In the genomic region with DNA sequence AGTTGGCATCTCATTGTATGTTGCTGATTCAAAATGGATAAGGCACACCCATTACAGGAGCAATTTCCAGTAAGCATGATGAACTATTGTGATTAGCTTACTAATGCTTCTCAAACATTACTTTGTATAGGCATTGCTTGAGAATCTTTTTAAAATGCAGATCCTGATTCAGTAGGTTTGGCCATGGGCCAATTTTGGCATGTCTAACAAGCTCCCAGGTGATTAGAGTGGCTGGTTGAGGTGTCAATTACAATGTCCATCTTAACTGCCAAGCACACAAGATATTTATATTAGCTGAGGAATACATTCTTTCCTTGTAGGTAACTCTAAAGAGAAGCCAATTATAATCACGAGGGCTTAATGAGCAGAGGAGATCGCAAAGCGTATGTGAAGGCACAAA, we compare ENCODE assay signal across 24 mouse cellular contexts. TPM values are rescaled to one million over a fixed set of nuclear protein-coding genes. Genes with fewer than 3 reads are reported as not detected.
DNase-seq lines count a peak whose midpoint lies in the region; ATAC-seq lines count a peak whose summit lies in the region.
"Had no signal": no experiment of that assay in that cellular context is flagged by ENCODE, and none has a peak within 500 bp of the region (broad histone marks: within the 10 kb centered on the region; RNA-seq: fewer than 3 reads in every experiment).

No protein-coding gene starts in this region.

- H3K9ac ChIP-seq in forebrain, embryonic 14.5 days (ENCODE audit: low read length), result no peak overlapping the region
- no peak overlapping the region for H3K9ac ChIP-seq in forebrain, embryonic 16.5 days (replicated peaks; ENCODE audit: low read depth, low read length)
- no peak overlapping the region for H3K9ac ChIP-seq in heart, embryonic 15.5 days
- H3K9ac ChIP-seq in hindbrain, embryonic 14.5 days, result no peak overlapping the region
- H3K9ac ChIP-seq in hindbrain, embryonic 13.5 days, result no peak overlapping the region
- H3K9ac ChIP-seq: embryonic facial prominence, embryonic 12.5 days; hindbrain, embryonic 15.5 days had no signal

- no peaks in the 10 kb centered on the region for H3K9me3 ChIP-seq in forebrain, embryonic 14.5 days (replicated peaks; ENCODE audit: control insufficient read depth, low read length)
- no peaks in the 10 kb centered on the region for H3K9me3 ChIP-seq in forebrain, embryonic 16.5 days (ENCODE audit: control insufficient read depth, low read length)
- no peaks in the 10 kb centered on the region for H3K9me3 ChIP-seq in heart, embryonic 15.5 days (replicated peaks)
- no peaks in the 10 kb centered on the region for H3K9me3 ChIP-seq in hindbrain, embryonic 14.5 days (ENCODE audit: control insufficient read depth, low read length)
- H3K9me3 ChIP-seq in hindbrain, embryonic 13.5 days, result no peaks in the 10 kb centered on the region
- H3K9me3 ChIP-seq: embryonic facial prominence, embryonic 12.5 days; G1E; hindbrain, embryonic 15.5 days had no signal

- ATAC-seq in forebrain, embryonic 14.5 days, result no peak
- ATAC-seq in forebrain, embryonic 16.5 days, result no peak
- no peak for ATAC-seq in heart, embryonic 15.5 days (replicated peaks; ENCODE audit: insufficient number of reproducible peaks, insufficient read depth, low FRiP score, low read depth)
- ATAC-seq in hindbrain, embryonic 14.5 days (ENCODE audit: low FRiP score), result no peak
- ATAC-seq in hindbrain, embryonic 13.5 days (ENCODE audit: low FRiP score), result no peak
- ATAC-seq: CD4-positive, CD25-positive, alpha-beta regulatory T cell, adult 4 months; inflammation-experienced regulatory T-cells, adult 6 months; intestine, postnatal 0 days had no signal

- DNase-seq in forebrain, embryonic 14.5 days (ENCODE audit: low spot score), result peak; percentile 41
- no peak for DNase-seq in heart, postnatal 36 days
- DNase-seq in hindbrain, embryonic 14.5 days (ENCODE audit: low spot score), result peak; percentile 25
- no peak for DNase-seq in B cell, adult 2 months
- DNase-seq: adrenal gland, adult 8-10 months; adrenal gland, postnatal 36 days; cerebellum, adult 11 months; cerebellum, adult 8-10 months; cerebellum, postnatal 14 days; embryo, embryonic 11 days; gastrocnemius, adult 2 months; gastrocnemius, postnatal 25 days; kidney, adult 8-10 months; kidney, postnatal 25 days had no signal

- no peak overlapping the region for H3K4me2 ChIP-seq in forebrain, embryonic 14.5 days (ENCODE audit: low read length)
- no peak overlapping the region for H3K4me2 ChIP-seq in forebrain, embryonic 16.5 days (ENCODE audit: low read length)
- H3K4me2 ChIP-seq in heart, embryonic 15.5 days, result no peak overlapping the region
- no peak overlapping the region for H3K4me2 ChIP-seq in hindbrain, embryonic 14.5 days (replicated peaks)
- no peak overlapping the region for H3K4me2 ChIP-seq in hindbrain, embryonic 13.5 days
- H3K4me2 ChIP-seq: embryonic facial prominence, embryonic 12.5 days; heart, embryonic 11.5 days; hindbrain, embryonic 15.5 days had no signal

- H3K27me3 ChIP-seq in forebrain, embryonic 14.5 days (replicated peaks; ENCODE audit: control insufficient read depth, insufficient read depth, low read length), result no peaks in the 10 kb centered on the region
- H3K27me3 ChIP-seq in forebrain, embryonic 16.5 days (replicated peaks; ENCODE audit: control insufficient read depth, insufficient read depth, low read length), result no peaks in the 10 kb centered on the region
- no peaks in the 10 kb centered on the region for H3K27me3 ChIP-seq in heart, embryonic 15.5 days
- no peaks in the 10 kb centered on the region for H3K27me3 ChIP-seq in hindbrain, embryonic 14.5 days (ENCODE audit: control insufficient read depth, insufficient read depth, low read length)
- no peaks in the 10 kb centered on the region for H3K27me3 ChIP-seq in hindbrain, embryonic 13.5 days
- H3K27me3 ChIP-seq: embryonic facial prominence, embryonic 12.5 days; hindbrain, embryonic 15.5 days had no signal

- H3K4me1 ChIP-seq in forebrain, embryonic 14.5 days (ENCODE audit: control insufficient read depth, insufficient read depth, low read length), result peaks cover 8% of the 10 kb centered on the region
- H3K4me1 ChIP-seq in forebrain, embryonic 16.5 days (replicated peaks; ENCODE audit: control insufficient read depth, insufficient read depth, low read length), result peaks cover 5% of the 10 kb centered on the region; the same call in 1 of the 2 replicates
- H3K4me1 ChIP-seq in heart, embryonic 15.5 days (replicated peaks), result peaks cover 10% of the 10 kb centered on the region
- peaks cover 7% of the 10 kb centered on the region; the same call in 1 of the 2 replicates for H3K4me1 ChIP-seq in hindbrain, embryonic 14.5 days (replicated peaks; ENCODE audit: control insufficient read depth, insufficient read depth, low read length)
- peaks cover 6% of the 10 kb centered on the region for H3K4me1 ChIP-seq in hindbrain, embryonic 13.5 days (replicated peaks)

- no peak overlapping the region for H3K4me3 ChIP-seq in forebrain, embryonic 14.5 days (ENCODE audit: low read depth, low read length)
- no peak overlapping the region for H3K4me3 ChIP-seq in forebrain, embryonic 16.5 days (replicated peaks; ENCODE audit: low read length)
- no peak overlapping the region for H3K4me3 ChIP-seq in heart, embryonic 15.5 days
- H3K4me3 ChIP-seq in hindbrain, embryonic 14.5 days (replicated peaks; ENCODE audit: low read length), result no peak overlapping the region
- no peak overlapping the region for H3K4me3 ChIP-seq in hindbrain, embryonic 13.5 days
- H3K4me3 ChIP-seq: embryonic facial prominence, embryonic 12.5 days; gastrocnemius, adult 2 months; hindbrain, embryonic 15.5 days had no signal

- H3K27ac ChIP-seq in forebrain, embryonic 14.5 days (ENCODE audit: low read depth, low read length), result no peak overlapping the region
- no peak overlapping the region for H3K27ac ChIP-seq in forebrain, embryonic 16.5 days (ENCODE audit: low read length)
- H3K27ac ChIP-seq in heart, embryonic 15.5 days, result peak overlapping the region; percentile 58
- no peak overlapping the region for H3K27ac ChIP-seq in hindbrain, embryonic 14.5 days
- H3K27ac ChIP-seq in hindbrain, embryonic 13.5 days, result no peak overlapping the region
- H3K27ac ChIP-seq: embryonic facial prominence, embryonic 12.5 days; gastrocnemius, adult 2 months; hindbrain, embryonic 15.5 days had no signal

- WGBS in forebrain, embryonic 14.5 days, result 22% methylated on average over 3 of the region's 3 CpGs
- WGBS in forebrain, embryonic 16.5 days, result 35% methylated on average over 3 of the region's 3 CpGs
- 45% methylated on average over 3 of the region's 3 CpGs for WGBS in heart, embryonic 15.5 days
- 72% methylated on average over 3 of the region's 3 CpGs for WGBS in hindbrain, embryonic 14.5 days
- WGBS in hindbrain, embryonic 13.5 days, result 79% methylated on average over 3 of the region's 3 CpGs

- no peaks in the 10 kb centered on the region for H3K36me3 ChIP-seq in forebrain, embryonic 14.5 days (ENCODE audit: control insufficient read depth, insufficient read depth, low read length)
- no peaks in the 10 kb centered on the region for H3K36me3 ChIP-seq in forebrain, embryonic 16.5 days (ENCODE audit: control insufficient read depth, insufficient read depth)
- H3K36me3 ChIP-seq in heart, embryonic 15.5 days, result no peaks in the 10 kb centered on the region
- H3K36me3 ChIP-seq in hindbrain, embryonic 14.5 days (replicated peaks; ENCODE audit: control insufficient read depth, insufficient read depth), result no peaks in the 10 kb centered on the region
- H3K36me3 ChIP-seq in hindbrain, embryonic 13.5 days, result no peaks in the 10 kb centered on the region
- H3K36me3 ChIP-seq: embryonic facial prominence, embryonic 12.5 days; G1E; hindbrain, embryonic 15.5 days had no signal

- intact Hi-C loops in heart, postnatal 36 days (cut with DNase I), result no loop called here

RNA-seq across cellular contexts. Expression of a gene that starts 4.1 kb away (rescaled TPM):
- polyA plus RNA-seq in forebrain, embryonic 14.5 days (2014; fragmentation: Nextera tagmentation; extraction: Ambion mirVana), result 70.6 and 74.9 TPM in 2 replicates
- 67.6 and 75.1 TPM in 2 replicates for polyA plus RNA-seq in forebrain, embryonic 16.5 days (2015; fragmentation: Nextera tagmentation; extraction: Ambion mirVana)
- 24.4 and 25.4 TPM in 2 replicates for polyA plus RNA-seq in heart, embryonic 15.5 days (2015; fragmentation: Nextera tagmentation; extraction: Ambion mirVana)
- total RNA-seq in heart, postnatal 36 days (2021), result 100 to 1,000 TPM; 125 to 141 TPM
- 64.9 and 68.6 TPM in 2 replicates for polyA plus RNA-seq in hindbrain, embryonic 14.5 days (2014; fragmentation: Nextera tagmentation; extraction: Ambion mirVana)
- polyA plus RNA-seq in hindbrain, embryonic 13.5 days (2015; fragmentation: Nextera tagmentation; extraction: Ambion mirVana), result 52.5 and 56.1 TPM in 2 replicates

Comparison
In these comparisons a context has a peak if more than half of its experiments do, and no peak if none do; other contexts are left out.
1. DNase-seq: peak in forebrain, embryonic 14.5 days (single experiment) and hindbrain, embryonic 14.5 days (single experiment); none in heart, postnatal 36 days (0 of 2) and B cell, adult 2 months (0 of 2).